Mouse (Mus musculus) regulatory T cell (primary cell): ENCODE measurements around the gene Zbtb42.

Source experiments
- in situ Hi-C: fragments of 300-600 bp; cut with MboI, MseI; formaldehyde crosslinking; loops from one replicate; pipeline ENCODE4 v1.15.1; 2025; ENCODE audit warnings: high pct_unique_total_duplicates

Zbtb42 gene

GRCm38 (mm10) chr12:112683351-112683750 is 4.7 kb downstream of the Zbtb42 start:
- in situ Hi-C loops = no loop called here

GRCm38 (mm10) chr12:112688458-112688857 is 9.8 kb downstream of the Zbtb42 start:
- in situ Hi-C loops = no loop called here

GRCm38 (mm10) chr12:112693185-112694126 is 14.8 kb downstream of the Zbtb42 start:
- in situ Hi-C loops = no loop called here

GRCm38 (mm10) chr12:112694127-112694475 is 15.5 kb downstream of the Zbtb42 start:
- in situ Hi-C loops = no loop called here

GRCm38 (mm10) chr12:112696806-112697425 is 18.3 kb downstream of the Zbtb42 start:
- in situ Hi-C loops = no loop called here

- in situ Hi-C loops = no loop called here
Measured at GRCm38 (mm10) chr12:112700522-112700921, 21.9 kb downstream of the Zbtb42 start.

GRCm38 (mm10) chr12:112702374-112703320 is 24.0 kb downstream of the Zbtb42 start:
- in situ Hi-C loops = no loop called here

GRCm38 (mm10) chr12:112706704-112707572 is 28.3 kb downstream of the Zbtb42 start:
- in situ Hi-C loops = loop anchor here (5.0 kb wide), 1 partner anchor 50 kb away; no protein-coding TSS in a partner anchor

- in situ Hi-C loops = loop anchor here (5.0 kb wide), 1 partner anchor 50 kb away; no protein-coding TSS in a partner anchor
Measured at GRCm38 (mm10) chr12:112707573-112707869, 28.9 kb downstream of the Zbtb42 start.

- in situ Hi-C loops = no loop called here
Measured at GRCm38 (mm10) chr12:112713984-112714383, 35.4 kb downstream of the Zbtb42 start.

GRCm38 (mm10) chr12:112717140-112717539 is 38.5 kb downstream of the Zbtb42 start:
- in situ Hi-C loops = no loop called here

- in situ Hi-C loops = no loop called here
Measured at GRCm38 (mm10) chr12:112718995-112719394, 40.4 kb downstream of the Zbtb42 start.

GRCm38 (mm10) chr12:112720216-112720615 is 41.6 kb downstream of the Zbtb42 start, which contains the start of gene Cep170b:
Gene Cep170b, plus strand, starts transcription at chr12:112720455.
- in situ Hi-C loops = no loop called here

- in situ Hi-C loops = no loop called here
Measured at GRCm38 (mm10) chr12:112720890-112721423, 42.3 kb downstream of the Zbtb42 start.

GRCm38 (mm10) chr12:112721424-112722239 is 43.0 kb downstream of the Zbtb42 start:
- in situ Hi-C loops = no loop called here

GRCm38 (mm10) chr12:112722240-112723027 is 43.8 kb downstream of the Zbtb42 start:
- in situ Hi-C loops = no loop called here

- in situ Hi-C loops = no loop called here
Measured at GRCm38 (mm10) chr12:112723028-112723330, 44.4 kb downstream of the Zbtb42 start.

- in situ Hi-C loops = no loop called here
Measured at GRCm38 (mm10) chr12:112723445-112723844, 44.8 kb downstream of the Zbtb42 start.
